Mouse (Mus musculus) embryonic facial prominence, embryonic 12.5 days (tissue): ENCODE data around the gene Olfr544. TPM values are rescaled to one million over a fixed set of nuclear protein-coding genes. Genes with fewer than 3 reads are reported as not detected.

Experiments
- ATAC-seq: fragments of 200-750 bp; cut with Nextera tagmentation; 2 replicates; pipeline ENCODE4 v1.8.0; 2017; ENCODE audit not compliant: insufficient number of reproducible peaks, insufficient read depth, low FRiP score, low TSS enrichment
- H3K27ac ChIP-seq: fragments of 300-500 bp; sonication (generic); 2 replicates; pipeline ENCODE4 v1.5.1; 2016; ENCODE audit warnings: mild to moderate bottlenecking
- H3K27me3 ChIP-seq: fragments of 300-500 bp; sonication (generic); 2 replicates; pipeline ENCODE4 v1.6.1; 2016; ENCODE audit warnings: mild to moderate bottlenecking, moderate library complexity
- H3K36me3 ChIP-seq: fragments of 300-500 bp; sonication (generic); 2 replicates; pipeline ENCODE4 v1.6.1; 2016; ENCODE audit warnings: mild to moderate bottlenecking
- H3K4me1 ChIP-seq: fragments of 300-500 bp; sonication (generic); 2 replicates; pipeline ENCODE4 v1.6.1; 2016
- H3K4me2 ChIP-seq: fragments of 300-500 bp; sonication (generic); replicated peaks from 2 replicates; pipeline ENCODE4 v1.6.1; 2016; ENCODE audit warnings: mild to moderate bottlenecking, moderate library complexity
- H3K4me3 ChIP-seq: fragments of 300-500 bp; sonication (generic); 2 replicates; pipeline ENCODE4 v1.5.1; 2016; ENCODE audit warnings: mild to moderate bottlenecking
- H3K9ac ChIP-seq: fragments of 300-500 bp; sonication (generic); 2 replicates; pipeline ENCODE4 v1.6.1; 2016; ENCODE audit warnings: mild to moderate bottlenecking, moderate library complexity
- H3K9me3 ChIP-seq: fragments of 300-500 bp; sonication (generic); 2 replicates; pipeline ENCODE4 v1.6.1; 2016; ENCODE audit warnings: mild to moderate bottlenecking, moderate library complexity
- WGBS: fragments of 180-500 bp; shearing (Covaris S2); methylation state at CpG from one replicate; pipeline ENCODE4 v1.1.7; 2016; 5-methylcytosine and 5-hydroxymethylcytosine counted together
- polyA plus RNA-seq: library from polyadenylated mRNA; unstranded; fragments of >200 nt; fragmentation: Nextera tagmentation; extraction: Ambion mirVana; gene quantifications from 2 replicates; pipeline ENCODE4 v1.2.1, GENCODE M21; 2016

The Olfr544 gene
- polyA plus RNA-seq: 0.10 and 0.13 TPM in 2 replicates

GRCm38 (mm10) chr7:102488161-102488560 is at the start of gene Olfr544:
Gene Olfr544, minus strand, starts transcription at chr7:102488313.
- no peak within 1 kb of the TSS for H3K4me3 ChIP-seq
- no peaks in the 10 kb centered on the region for H3K4me1 ChIP-seq
- H3K9me3 ChIP-seq: no peaks in the 10 kb centered on the region
- no peak within 1 kb of the TSS for H3K4me2 ChIP-seq
- no peak within 1 kb of the TSS for H3K9ac ChIP-seq
- H3K36me3 ChIP-seq: no peaks in the 10 kb centered on the region
- no peaks in the 10 kb centered on the region for H3K27me3 ChIP-seq
- H3K27ac ChIP-seq: no peak within 1 kb of the TSS
- WGBS: 50% methylated on average over 1 of the region's 1 CpGs
- ATAC-seq: no peak

DNA sequence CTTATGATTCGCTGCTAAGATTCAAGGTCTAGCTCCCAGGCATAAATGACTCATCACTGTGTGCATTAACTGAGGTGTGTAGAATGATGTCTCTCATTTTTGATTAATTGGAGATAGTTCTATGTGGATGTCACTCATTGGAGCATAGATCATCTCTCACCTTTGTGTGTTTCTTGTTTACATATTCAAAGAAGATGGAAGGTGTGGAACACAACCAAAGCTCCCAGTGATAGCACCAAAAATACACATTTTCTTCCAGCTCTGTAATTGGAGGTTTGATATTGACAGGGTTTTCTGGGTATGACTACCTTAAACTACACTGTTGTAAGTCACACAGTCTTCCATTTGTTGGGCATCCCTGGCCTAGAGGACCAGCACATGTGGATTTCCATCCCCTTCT is 46.3 kb upstream of the Olfr544 start, which contains the start of gene Olfr547:
Gene Olfr547, plus strand, starts transcription at position 301 of the 400 bp plus-strand sequence.
- no peaks in the 10 kb centered on the region for H3K36me3 ChIP-seq
- no peaks in the 10 kb centered on the region for H3K4me1 ChIP-seq
- H3K9ac ChIP-seq: no peak within 1 kb of the TSS
- H3K4me2 ChIP-seq: no peak within 1 kb of the TSS
- no peaks in the 10 kb centered on the region for H3K9me3 ChIP-seq
- no peaks in the 10 kb centered on the region for H3K27me3 ChIP-seq
- 94% methylated on average over 1 of the region's 1 CpGs for WGBS
- ATAC-seq: no peak
- H3K27ac ChIP-seq: no peak within 1 kb of the TSS
- no peak within 1 kb of the TSS for H3K4me3 ChIP-seq

GRCm38 (mm10) chr7:102529052-102529451 is 40.9 kb upstream of the Olfr544 start:
- Histone ChIP-seq H3K4me2 (no peak overlapping the region), H3K4me3 (no peak overlapping the region), H3K9ac (no peak overlapping the region), H3K27ac (no peak overlapping the region), H3K36me3 (no peaks in the 10 kb centered on the region), H3K27me3 (no peaks in the 10 kb centered on the region), H3K4me1 (no peaks in the 10 kb centered on the region), H3K9me3 (no peaks in the 10 kb centered on the region)
- WGBS: 70% methylated on average over 1 of the region's 1 CpGs
- no peak for ATAC-seq

GRCm38 (mm10) chr7:102517051-102517335 is 28.9 kb upstream of the Olfr544 start:
- Histone ChIP-seq H3K36me3 (no peaks in the 10 kb centered on the region), H3K4me2 (no peak overlapping the region), H3K9me3 (no peaks in the 10 kb centered on the region), H3K27me3 (peaks cover 11% of the 10 kb centered on the region), H3K27ac (no peak overlapping the region), H3K4me3 (no peak overlapping the region), H3K4me1 (peaks cover 7% of the 10 kb centered on the region; the same call in 1 of the 2 replicates), H3K9ac (no peak overlapping the region)
- no peak for ATAC-seq
- WGBS: 81% methylated on average over 2 of the region's 2 CpGs

GRCm38 (mm10) chr7:102516261-102517050 is 28.3 kb upstream of the Olfr544 start:
- H3K36me3 ChIP-seq: no peaks in the 10 kb centered on the region
- H3K27me3 ChIP-seq: peaks cover 17% of the 10 kb centered on the region
- H3K4me1 ChIP-seq: peaks cover 7% of the 10 kb centered on the region; the same call in 1 of the 2 replicates
- no peaks in the 10 kb centered on the region for H3K9me3 ChIP-seq
- H3K9ac ChIP-seq: no peak overlapping the region
- no peak for ATAC-seq
- H3K4me2 ChIP-seq: no peak overlapping the region
- no peak overlapping the region for H3K27ac ChIP-seq
- 71% methylated on average over 10 of the region's 10 CpGs for WGBS
- no peak overlapping the region for H3K4me3 ChIP-seq

- 64% methylated on average over 4 of the region's 4 CpGs for WGBS
- H3K36me3 ChIP-seq: no peaks in the 10 kb centered on the region
Measured at GRCm38 (mm10) chr7:102514144-102514543, 26.0 kb upstream of the Olfr544 start.

GRCm38 (mm10) chr7:102512814-102513435 is 24.8 kb upstream of the Olfr544 start:
- Histone ChIP-seq H3K9ac (peak overlapping the region; percentile 59), H3K4me1 (peaks cover 7% of the 10 kb centered on the region; the same call in 1 of the 2 replicates), H3K36me3 (no peaks in the 10 kb centered on the region), H3K4me2 (peak overlapping the region; percentile 77), H3K4me3 (peak overlapping the region; percentile 41), H3K27ac (no peak overlapping the region), H3K9me3 (no peaks in the 10 kb centered on the region), H3K27me3 (peaks cover 18% of the 10 kb centered on the region)
- ATAC-seq: peak; percentile 94
- under 1% methylated on average over 53 of the region's 54 CpGs for WGBS

More at GRCm38 (mm10) chr7:102514144-102514543, 26.0 kb upstream of the Olfr544 start:
- no peak overlapping the region for H3K4me2 ChIP-seq
- H3K4me1 ChIP-seq: peaks cover 7% of the 10 kb centered on the region; the same call in 1 of the 2 replicates
- no peak overlapping the region for H3K27ac ChIP-seq
- ATAC-seq: no peak
- no peaks in the 10 kb centered on the region for H3K9me3 ChIP-seq
- no peak overlapping the region for H3K9ac ChIP-seq
- peaks cover 18% of the 10 kb centered on the region for H3K27me3 ChIP-seq
- H3K4me3 ChIP-seq: no peak overlapping the region

- H3K9me3 ChIP-seq: no peaks in the 10 kb centered on the region
- ATAC-seq: no peak
- peaks cover 18% of the 10 kb centered on the region for H3K27me3 ChIP-seq
- no peak overlapping the region for H3K4me3 ChIP-seq
- peaks cover 7% of the 10 kb centered on the region; the same call in 1 of the 2 replicates for H3K4me1 ChIP-seq
- H3K36me3 ChIP-seq: no peaks in the 10 kb centered on the region
- no peak overlapping the region for H3K9ac ChIP-seq
- no peak overlapping the region for H3K27ac ChIP-seq
- WGBS: 93% methylated on average over 10 of the region's 10 CpGs
- no peak overlapping the region for H3K4me2 ChIP-seq
Measured at GRCm38 (mm10) chr7:102511927-102512326, 23.8 kb upstream of the Olfr544 start.

DNA sequence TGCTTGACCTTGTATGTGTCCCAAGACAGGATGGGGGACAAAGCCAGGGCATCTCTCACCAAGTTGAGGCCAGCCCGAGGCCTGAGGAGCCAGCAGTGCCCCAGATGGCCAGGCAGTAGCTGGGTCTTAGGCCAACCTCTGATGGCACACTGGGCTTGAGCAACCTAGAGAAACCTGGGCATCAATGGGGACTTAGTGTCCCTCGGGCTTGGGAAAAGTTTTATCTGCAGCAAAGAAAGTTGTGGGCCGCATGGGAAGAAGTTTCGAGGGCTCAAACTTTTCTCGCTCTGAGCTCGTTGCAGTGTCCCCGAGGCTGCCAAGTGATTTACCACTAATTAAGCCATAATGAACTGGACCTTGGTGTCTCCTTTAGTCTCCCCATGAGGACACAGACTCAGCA is 21.6 kb upstream of the Olfr544 start:
- WGBS: 64% methylated on average over 7 of the region's 7 CpGs
- H3K9me3 ChIP-seq: no peaks in the 10 kb centered on the region
- ATAC-seq: no peak
- H3K27me3 ChIP-seq: peaks cover 18% of the 10 kb centered on the region
- H3K4me1 ChIP-seq: no peaks in the 10 kb centered on the region; the same call in 1 of the 2 replicates
- H3K27ac ChIP-seq: no peak overlapping the region
- H3K36me3 ChIP-seq: no peaks in the 10 kb centered on the region
- H3K4me3 ChIP-seq: no peak overlapping the region
- H3K9ac ChIP-seq: no peak overlapping the region
- H3K4me2 ChIP-seq: no peak overlapping the region

DNA sequence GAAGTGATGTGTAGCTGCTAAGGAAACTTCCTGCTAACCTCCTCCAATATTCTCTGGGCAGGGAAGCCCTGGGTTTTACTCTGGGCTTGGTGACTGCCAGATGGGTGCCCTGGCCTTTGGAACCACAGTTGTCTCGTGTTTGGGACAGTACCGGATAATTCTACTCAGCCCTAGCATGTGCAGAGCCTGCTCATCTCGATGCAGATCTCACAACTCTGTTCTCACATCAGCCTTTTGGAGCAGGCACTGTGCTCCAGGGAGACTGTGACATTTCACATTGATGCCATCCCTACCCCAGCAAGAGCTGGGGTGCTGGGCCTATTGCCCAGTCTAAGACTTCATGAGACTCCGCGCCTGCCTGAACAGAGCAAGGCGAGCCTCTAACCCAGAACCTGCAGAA is 20.6 kb upstream of the Olfr544 start:
- Histone ChIP-seq H3K4me2 (no peak overlapping the region), H3K4me1 (no peaks in the 10 kb centered on the region), H3K4me3 (no peak overlapping the region), H3K36me3 (no peaks in the 10 kb centered on the region), H3K27me3 (peaks cover 16% of the 10 kb centered on the region), H3K9me3 (no peaks in the 10 kb centered on the region), H3K27ac (no peak overlapping the region), H3K9ac (no peak overlapping the region)
- ATAC-seq: no peak
- 87% methylated on average over 6 of the region's 6 CpGs for WGBS

DNA sequence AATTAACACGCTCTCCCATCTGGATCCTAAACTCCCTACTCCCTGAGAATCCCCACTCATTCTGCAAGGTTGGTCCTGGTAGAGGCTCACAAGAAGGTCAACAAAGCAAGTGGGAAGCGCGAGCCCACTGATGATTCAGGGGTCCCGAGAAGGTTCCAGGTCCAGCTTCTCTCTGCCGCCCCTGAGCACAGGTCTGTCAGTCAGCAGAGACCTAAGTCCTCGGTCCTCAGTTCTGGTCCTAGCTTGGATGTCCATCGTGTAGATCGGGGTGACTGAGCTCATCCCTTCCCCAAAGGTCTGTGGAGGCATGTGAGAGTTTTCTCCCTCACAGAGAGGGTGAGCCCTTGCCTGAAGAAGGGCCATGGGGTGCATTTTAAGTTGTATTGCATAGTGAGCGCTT is 20.0 kb upstream of the Olfr544 start:
- no peaks in the 10 kb centered on the region for H3K36me3 ChIP-seq
- H3K4me3 ChIP-seq: no peak overlapping the region
- no peaks in the 10 kb centered on the region for H3K4me1 ChIP-seq
- H3K4me2 ChIP-seq: no peak overlapping the region
- WGBS: 84% methylated on average over 9 of the region's 9 CpGs
- no peaks in the 10 kb centered on the region for H3K9me3 ChIP-seq
- no peak overlapping the region for H3K9ac ChIP-seq
- ATAC-seq: no peak
- peaks cover 14% of the 10 kb centered on the region for H3K27me3 ChIP-seq
- H3K27ac ChIP-seq: no peak overlapping the region

- no peaks in the 10 kb centered on the region for H3K4me1 ChIP-seq
- H3K27me3 ChIP-seq: 0 out of 2 replicates have a peak, but pooled peaks cover 5% of the 10 kb centered on the region
- H3K9ac ChIP-seq: no peak overlapping the region
- no peak overlapping the region for H3K4me3 ChIP-seq
- H3K27ac ChIP-seq: no peak overlapping the region
- peak; percentile 70; the same call in 1 of the 2 replicates for ATAC-seq
- no peaks in the 10 kb centered on the region for H3K36me3 ChIP-seq
- no peak overlapping the region for H3K4me2 ChIP-seq
- H3K9me3 ChIP-seq: no peaks in the 10 kb centered on the region
- 38% methylated on average over 3 of the region's 3 CpGs for WGBS
Measured at GRCm38 (mm10) chr7:102506848-102507247, 18.7 kb upstream of the Olfr544 start.
